Mouse (Mus musculus) effector memory CD4-positive, alpha-beta T cell, adult 7 months (primary cell): Measurements from ENCODE around the gene BC025920. TPM values are rescaled to one million over a fixed set of nuclear protein-coding genes. Genes with fewer than 3 reads are reported as not detected.

ENCODE experiments used
- polyA plus RNA-seq: library from polyadenylated mRNA; unstranded; fragments of 100-300 nt; shearing (Covaris generic); gene quantifications from one replicate; pipeline ENCODE4 v1.2.1, GENCODE M21; 2017

Gene BC025920
- polyA plus RNA-seq: 1.2 TPM

DNA sequence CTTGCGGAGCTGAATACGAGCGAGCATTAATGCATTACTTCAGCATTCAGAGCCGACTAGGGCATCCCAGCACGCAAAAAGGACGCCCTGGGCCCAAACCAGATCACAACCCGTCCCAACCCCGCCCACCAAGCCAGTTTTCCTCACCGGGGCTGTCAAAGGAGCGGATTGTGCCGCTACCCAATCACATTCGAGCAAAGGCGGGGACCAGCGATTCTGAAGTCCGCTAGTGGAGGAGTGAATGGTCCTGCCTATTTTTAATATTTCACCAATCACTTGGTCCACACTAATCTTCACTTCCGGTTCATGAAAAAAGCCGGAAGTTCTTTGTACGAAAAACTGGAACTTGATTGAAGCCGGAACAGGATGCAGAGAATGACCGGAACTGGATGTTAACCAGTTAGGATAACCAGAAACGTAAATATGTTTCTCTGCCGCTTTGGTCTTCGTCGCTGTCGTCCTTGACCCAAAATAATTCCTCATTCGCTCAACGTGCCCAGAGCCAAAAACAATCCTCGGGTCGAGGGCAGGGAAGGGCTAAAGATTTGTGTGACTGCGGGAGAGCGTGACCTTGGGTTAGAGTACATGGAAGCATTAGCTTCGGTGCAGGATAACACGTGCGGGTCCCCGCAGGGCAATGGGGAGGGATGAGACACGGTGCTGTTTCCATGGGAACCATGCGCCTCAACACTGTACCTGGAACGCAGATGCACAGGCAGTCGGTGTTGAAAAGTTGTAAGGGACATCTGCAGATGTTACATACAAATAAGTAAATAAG, at the start of gene BC025920:
BC025920 (plus strand) TSS at position 297 of the 778 bp plus-strand sequence.

DNA sequence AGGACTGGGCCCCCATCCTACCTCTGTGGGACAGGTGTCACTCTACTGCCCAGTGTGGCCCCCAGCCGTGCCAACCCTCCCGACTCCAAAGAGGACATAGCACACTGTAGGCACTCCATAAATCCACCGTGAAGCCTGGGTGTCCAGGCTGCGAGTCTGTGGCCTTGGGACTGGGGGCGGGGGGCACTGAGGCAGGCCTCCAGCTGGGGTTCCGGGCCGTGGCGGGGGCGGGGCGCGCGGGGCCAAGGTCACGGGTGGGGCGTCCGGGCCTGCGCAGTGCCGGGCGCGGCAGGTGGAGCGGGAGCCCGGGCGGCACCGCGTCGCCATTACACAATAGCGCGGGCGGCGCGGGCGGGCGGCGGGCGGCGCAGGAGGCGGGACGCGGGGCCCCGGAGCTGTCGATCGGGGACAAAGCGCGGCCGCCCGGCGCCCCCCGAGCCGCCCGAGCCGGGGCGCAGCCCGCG, 46.9 kb upstream of the BC025920 start, which contains the start of gene Aes:
Aes (plus strand) TSS at position 326 of the 464 bp plus-strand sequence.

DNA sequence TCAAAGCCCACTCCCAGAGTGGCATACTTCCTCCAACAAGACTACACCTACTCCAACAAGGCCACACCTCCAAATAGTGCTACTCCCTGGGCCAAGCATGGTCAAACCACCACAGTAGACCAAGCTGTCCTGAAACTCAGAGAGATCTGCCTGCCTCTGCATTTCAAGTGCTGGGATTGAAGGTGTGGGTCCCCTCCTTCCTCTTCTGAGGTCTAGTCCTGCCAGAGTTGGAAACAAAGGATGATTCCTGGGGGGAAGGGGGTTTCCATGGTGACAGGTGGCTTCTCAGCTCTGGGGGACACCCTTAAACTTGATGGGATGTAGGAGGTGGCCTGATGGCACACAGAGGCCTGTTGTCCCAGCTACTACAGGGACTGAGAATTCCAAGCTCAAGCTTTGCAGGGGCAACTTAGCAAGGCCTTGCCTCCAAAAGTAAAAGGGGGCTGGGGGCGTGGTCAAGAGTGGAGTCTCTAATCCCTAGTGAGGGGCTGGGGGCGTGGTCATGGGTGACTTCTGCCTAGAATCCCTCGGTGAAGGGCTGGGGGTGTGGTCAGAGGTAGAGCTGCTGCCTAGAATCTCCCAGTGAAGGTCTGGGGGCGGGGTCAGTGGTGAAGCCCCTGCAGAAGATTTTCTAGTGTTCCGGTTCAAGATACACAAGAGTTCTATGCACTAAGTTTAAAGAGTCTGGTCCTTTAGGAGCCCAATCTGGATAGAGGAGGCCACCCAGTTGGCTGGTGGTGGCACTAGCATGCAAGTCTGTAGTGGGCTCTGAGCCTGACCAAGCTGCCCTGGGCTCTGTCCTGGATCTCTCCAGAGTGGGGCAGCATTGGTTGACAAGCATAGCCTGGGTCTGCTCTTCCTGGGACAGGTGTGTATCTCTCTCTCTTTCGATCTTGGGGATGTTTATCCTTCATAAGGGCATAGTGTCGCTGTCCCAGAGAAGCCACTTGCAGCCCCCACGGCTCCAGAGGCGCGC, 31.7 kb upstream of the BC025920 start, which contains the start of gene Tle2:
Tle2 (plus strand) TSS at position 481 of the 976 bp plus-strand sequence.

DNA sequence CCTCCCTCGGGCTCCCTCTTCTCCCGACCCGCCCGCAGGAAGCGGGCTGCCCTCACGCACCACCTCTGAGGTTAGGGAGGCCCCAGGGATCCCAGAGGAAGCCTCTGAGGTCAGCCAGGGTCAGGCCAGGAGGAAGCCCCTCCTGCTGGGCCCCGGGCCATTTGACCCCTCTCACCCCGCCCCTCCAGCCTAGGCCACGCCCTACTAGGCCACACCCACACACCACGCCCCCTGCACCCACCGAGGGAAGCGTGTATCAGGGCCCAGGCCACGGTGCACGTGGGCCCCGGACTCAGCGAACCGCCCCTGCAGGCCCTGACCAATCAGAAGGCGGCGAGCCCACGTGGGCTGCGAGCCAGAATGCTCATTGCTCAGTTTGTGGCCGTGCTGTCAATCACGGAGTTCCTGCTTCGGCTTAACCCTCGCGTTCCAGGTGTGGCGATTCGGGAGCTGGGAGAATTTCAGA, 5.3 kb upstream of the BC025920 start, which contains the start of gene Tle6:
Tle6 (minus strand) TSS at position 336 of the 466 bp plus-strand sequence.

DNA sequence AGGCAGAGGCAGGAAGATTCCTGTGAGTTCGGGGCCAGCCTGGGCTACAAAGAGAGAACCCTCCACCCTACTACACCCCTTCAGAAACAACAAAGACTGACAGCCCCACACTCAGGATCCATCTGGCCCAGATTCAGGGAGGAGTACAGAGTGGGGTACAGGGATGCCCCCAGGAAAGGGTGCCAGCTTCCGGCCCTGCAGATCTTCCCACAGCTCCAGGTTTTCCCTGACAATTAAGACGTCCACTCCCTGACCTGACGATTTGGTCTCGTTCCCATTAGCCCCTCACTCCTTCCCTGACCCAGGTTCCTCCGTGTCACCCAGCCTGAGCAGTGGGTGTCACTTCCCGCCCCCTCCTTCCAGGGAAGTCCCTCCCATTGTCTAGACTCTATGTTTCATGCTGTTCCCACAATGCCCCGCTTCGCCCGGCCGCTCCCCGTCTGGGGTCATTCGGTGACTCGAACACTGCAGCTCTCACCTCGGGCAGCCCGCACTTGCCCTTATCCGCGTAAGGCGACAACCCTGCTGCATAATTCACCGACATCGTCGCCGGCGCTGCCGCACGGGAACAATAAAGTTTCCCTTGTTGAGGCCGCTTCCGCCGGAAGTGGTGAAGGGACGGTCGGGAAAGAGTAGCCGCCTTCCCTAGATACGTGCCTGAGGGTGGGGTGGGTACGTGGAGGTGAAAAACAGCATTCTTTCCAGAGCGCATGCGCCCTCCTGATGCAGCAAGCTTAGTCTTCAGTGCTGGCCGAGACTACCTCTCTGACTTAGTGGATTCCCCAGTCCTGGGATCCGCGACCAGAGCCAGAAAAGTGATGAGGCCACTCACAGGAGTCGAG, 21.1 kb downstream of the BC025920 start, which contains the start of gene Sirt6:
Sirt6 (minus strand) TSS at position 804 of the 842 bp plus-strand sequence.

DNA sequence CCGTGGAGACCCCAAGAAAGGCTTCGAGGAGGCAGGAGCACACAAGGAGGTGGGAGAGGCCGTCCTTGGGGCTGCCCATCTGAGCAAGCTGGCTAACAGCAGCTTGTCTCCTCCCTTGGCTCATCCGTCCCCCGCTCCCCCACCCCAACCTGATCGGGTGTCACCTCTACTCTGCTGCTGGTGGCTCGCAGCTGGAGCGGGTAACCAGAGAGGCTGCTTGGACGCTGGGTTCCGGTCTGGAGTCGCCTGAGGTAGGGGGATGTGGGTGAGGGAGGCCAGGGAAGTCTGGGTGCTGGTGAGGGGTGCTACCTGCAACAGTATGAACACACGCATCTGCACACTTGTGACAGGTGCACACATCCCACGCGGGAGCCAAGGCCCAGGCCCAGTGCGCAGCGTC, 22.3 kb downstream of the BC025920 start, which contains the start of gene Ankrd24:
Ankrd24 (plus strand) TSS at position 151 of the 400 bp plus-strand sequence.

DNA sequence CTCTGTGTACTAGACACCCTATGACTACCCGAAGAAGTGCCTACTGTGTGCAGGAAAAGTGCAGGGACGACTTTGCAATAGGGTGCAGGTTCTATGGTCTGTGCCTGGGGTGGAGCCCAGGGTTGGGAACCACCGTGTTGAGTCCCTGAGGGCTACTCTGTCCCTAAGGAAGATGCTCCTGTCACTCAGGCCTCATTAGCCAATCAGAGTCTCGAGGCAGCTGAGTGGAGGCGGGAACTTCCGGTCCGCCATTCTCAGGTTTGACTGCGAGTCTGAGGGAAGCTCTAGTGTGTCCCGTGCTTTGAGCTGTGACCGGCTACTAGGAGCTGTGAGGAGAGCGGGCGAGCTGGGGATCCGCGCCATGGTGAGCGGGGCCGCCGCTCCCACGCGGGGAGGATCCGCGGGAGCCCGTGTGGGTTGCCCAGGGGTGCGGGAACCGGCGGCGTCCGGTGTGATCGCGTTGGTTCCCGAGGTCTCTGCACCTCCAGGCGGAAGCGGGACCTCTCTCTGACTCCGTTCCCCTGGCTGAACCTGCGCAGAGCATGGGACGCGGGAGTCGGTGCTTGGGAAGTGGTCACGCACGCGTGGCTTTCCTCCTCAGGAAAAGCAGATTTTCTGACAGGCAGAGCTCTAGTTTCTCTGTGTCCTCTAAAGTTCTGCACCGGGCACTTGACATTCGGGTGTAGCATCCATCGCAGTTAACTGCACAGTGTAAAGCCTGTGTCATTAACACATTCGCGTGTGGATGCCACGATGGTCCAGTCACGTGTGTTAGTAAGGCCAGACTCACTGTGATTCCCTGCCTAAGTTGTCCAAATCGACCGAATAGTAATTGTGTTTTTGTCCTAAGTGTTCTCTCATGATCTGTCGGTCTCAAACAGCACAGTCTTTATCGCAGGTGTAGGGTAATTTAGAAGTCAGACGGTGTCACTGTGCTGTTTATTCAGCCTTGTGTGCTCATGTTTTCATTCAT, 43.0 kb downstream of the BC025920 start, which contains the start of gene Gm10778:
Gm10778 (plus strand) TSS at position 257 of the 973 bp plus-strand sequence.

Other genes starting within 250 kb of the BC025920 start
- 1.8 TPM for gene Mfsd12, start 248.8 kb upstream of the BC025920 start, polyA plus RNA-seq
- gene 4930404N11Rik, start 240.5 kb upstream of the BC025920 start, polyA plus RNA-seq: 0.84 TPM
- 49.3 TPM for gene Fzr1, start 227.8 kb upstream of the BC025920 start, polyA plus RNA-seq
- 49.7 TPM for gene Dohh, start 221.8 kb upstream of the BC025920 start, polyA plus RNA-seq
- gene Gm48551, start 221.8 kb upstream of the BC025920 start, polyA plus RNA-seq: 5.1 TPM
- not detected for gene Gm48552, start 217.3 kb upstream of the BC025920 start, polyA plus RNA-seq
- gene Smim24, start 213.2 kb upstream of the BC025920 start, polyA plus RNA-seq: 1.4 TPM
- gene Nfic, start 150.6 kb upstream of the BC025920 start, polyA plus RNA-seq: 13.3 TPM
- gene Celf5, start 123.6 kb upstream of the BC025920 start, polyA plus RNA-seq: not detected
- 110 TPM for gene Ncln, start 109.9 kb upstream of the BC025920 start, polyA plus RNA-seq
- gene S1pr4, start 106.1 kb upstream of the BC025920 start, polyA plus RNA-seq: 65.6 TPM
- gene Gna15, start 82.0 kb upstream of the BC025920 start, polyA plus RNA-seq: 122 TPM
- gene Gna11, start 61.1 kb upstream of the BC025920 start, polyA plus RNA-seq: 11.6 TPM
- 883 TPM for gene Aes, start 46.8 kb upstream of the BC025920 start, polyA plus RNA-seq
- 1.2 TPM for gene Tle2, start 31.7 kb upstream of the BC025920 start, polyA plus RNA-seq
- not detected for gene Tle6, start 5.2 kb upstream of the BC025920 start, polyA plus RNA-seq
- 8.4 TPM for gene Sirt6, start 21.5 kb downstream of the BC025920 start, polyA plus RNA-seq
- 3.2 TPM for gene Ankrd24, start 22.3 kb downstream of the BC025920 start, polyA plus RNA-seq
- 2.4 TPM for gene Gm10778, start 42.8 kb downstream of the BC025920 start, polyA plus RNA-seq
- 10.4 TPM for gene Zfp433, start 98.6 kb downstream of the BC025920 start, polyA plus RNA-seq
- 14.6 TPM for gene Gm3055, start 164.9 kb downstream of the BC025920 start, polyA plus RNA-seq
- gene Gm4767, start 205.9 kb downstream of the BC025920 start, polyA plus RNA-seq: 1.6 TPM